Mouse (Mus musculus) hindbrain, embryonic 12.5 days (tissue): Measurements from ENCODE around the gene Col2a1. TPM values are rescaled to one million over a fixed set of nuclear protein-coding genes. Genes with fewer than 3 reads are reported as not detected.

Source experiments
- ATAC-seq: fragments of 200-750 bp; cut with Nextera tagmentation; 2 replicates; pipeline ENCODE4 v1.8.0; 2017; ENCODE audit warnings: moderate TSS enrichment; ENCODE audit not compliant: low FRiP score
- H3K27ac ChIP-seq: fragments of 300-500 bp; sonication (generic); 2 replicates; pipeline ENCODE4 v1.5.1; 2016; ENCODE audit warnings: mild to moderate bottlenecking
- H3K27me3 ChIP-seq: fragments of 300-500 bp; sonication (generic); 2 replicates; pipeline ENCODE4 v1.6.1; 2016; ENCODE audit warnings: mild to moderate bottlenecking
- H3K36me3 ChIP-seq: fragments of 300-500 bp; sonication (generic); 2 replicates; pipeline ENCODE4 v1.6.1; 2016; ENCODE audit warnings: mild to moderate bottlenecking
- H3K4me1 ChIP-seq: fragments of 300-500 bp; sonication (generic); 2 replicates; pipeline ENCODE4 v1.6.1; 2016
- H3K4me2 ChIP-seq: fragments of 300-500 bp; sonication (generic); replicated peaks from 2 replicates; pipeline ENCODE4 v1.6.1; 2016; ENCODE audit warnings: mild to moderate bottlenecking
- H3K4me3 ChIP-seq: fragments of 300-500 bp; sonication (generic); 2 replicates; pipeline ENCODE4 v1.5.1; 2016; ENCODE audit warnings: mild to moderate bottlenecking
- H3K9ac ChIP-seq: fragments of 300-500 bp; sonication (generic); 2 replicates; pipeline ENCODE4 v1.6.1; 2016; ENCODE audit warnings: mild to moderate bottlenecking, moderate library complexity
- H3K9me3 ChIP-seq: fragments of 300-500 bp; sonication (generic); replicated peaks from 2 replicates; pipeline ENCODE4 v1.6.1; 2016; ENCODE audit warnings: mild to moderate bottlenecking
- WGBS: fragments of 180-500 bp; shearing (Covaris S2); methylation state at CpG from one replicate; pipeline ENCODE4 v1.1.7; 2016; 5-methylcytosine and 5-hydroxymethylcytosine counted together
- polyA plus RNA-seq: library from polyadenylated mRNA; unstranded; fragments of >200 nt; fragmentation: Nextera tagmentation; extraction: Ambion mirVana; gene quantifications from 2 replicates; pipeline ENCODE4 v1.2.1, GENCODE M21; 2016

The Col2a1 gene
- polyA plus RNA-seq, 1 experiment from 2014 or later = 459 TPM

DNA sequence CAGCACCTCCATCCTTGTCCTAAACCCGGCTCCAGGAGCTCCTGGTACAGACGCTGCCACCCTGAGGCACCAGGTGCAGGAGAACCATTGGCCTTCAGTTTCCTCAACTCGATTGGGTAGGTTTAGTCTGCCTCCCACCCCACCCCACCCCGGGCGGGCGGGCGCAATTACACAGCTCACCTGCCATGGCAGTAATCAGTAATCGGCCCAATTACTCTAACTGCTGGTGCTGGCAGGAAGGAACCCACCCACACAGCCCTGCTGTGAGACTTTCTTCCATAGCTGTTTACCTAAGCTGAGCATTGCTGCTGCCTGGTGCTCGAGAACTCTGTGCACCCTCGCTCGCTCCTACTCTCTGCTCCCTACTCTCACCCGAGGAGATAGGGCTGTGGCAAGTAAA, 72.1 kb downstream of the Col2a1 start:
- Histone ChIP-seq H3K9me3 (no peaks in the 10 kb centered on the region), H3K36me3 (no peaks in the 10 kb centered on the region)
- WGBS = 89% methylated on average over 12 of the region's 12 CpGs

DNA sequence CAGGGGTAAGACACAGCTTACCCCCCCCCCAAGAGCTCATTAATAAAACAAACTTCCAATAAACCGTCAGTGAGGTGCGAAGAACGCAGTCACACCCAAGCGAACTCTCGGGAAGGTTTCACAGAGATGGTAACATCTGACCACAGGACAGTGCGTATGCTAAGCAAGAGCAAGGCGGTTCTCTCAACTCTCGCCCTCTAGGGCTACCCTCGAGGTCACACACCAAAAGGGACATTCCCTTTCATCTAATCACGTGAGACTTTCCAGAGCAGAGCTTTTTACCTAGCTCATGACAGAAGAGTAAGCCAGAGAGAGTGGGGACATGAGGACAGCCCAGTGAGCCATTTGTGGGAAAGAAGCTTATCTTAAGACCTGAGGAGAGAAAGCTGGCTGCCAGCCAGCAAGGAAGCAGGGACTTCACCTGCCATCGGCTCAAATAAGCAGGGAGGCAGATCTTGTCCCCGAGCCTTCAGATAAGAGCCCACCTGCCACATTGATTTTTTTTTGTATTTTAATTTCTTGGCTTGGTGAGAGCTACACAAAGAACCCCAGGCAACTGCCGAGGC, 75.2 kb downstream of the Col2a1 start:
- H3K27me3 ChIP-seq = no peaks in the 10 kb centered on the region
- no peak overlapping the region for H3K27ac ChIP-seq
- ATAC-seq = no peak
- H3K36me3 ChIP-seq = no peaks in the 10 kb centered on the region
- H3K4me1 ChIP-seq = no peaks in the 10 kb centered on the region
- no peak overlapping the region for H3K4me2 ChIP-seq
- H3K9ac ChIP-seq = no peak overlapping the region
- H3K9me3 ChIP-seq = no peaks in the 10 kb centered on the region
- WGBS = 64% methylated on average over 13 of the region's 13 CpGs
- no peak overlapping the region for H3K4me3 ChIP-seq

More for the DNA sequence above, 72.1 kb downstream of the Col2a1 start:
- Histone ChIP-seq H3K27me3 (no peaks in the 10 kb centered on the region), H3K4me2 (no peak overlapping the region), H3K4me1 (no peaks in the 10 kb centered on the region), H3K9ac (no peak overlapping the region), H3K27ac (no peak overlapping the region), H3K4me3 (no peak overlapping the region)
- no peak for ATAC-seq

GRCm38 (mm10) chr15:97927821-97928220, 76.7 kb downstream of the Col2a1 start:
- no peak overlapping the region for H3K27ac ChIP-seq
- no peak overlapping the region for H3K4me3 ChIP-seq
- H3K4me2 ChIP-seq = no peak overlapping the region
- H3K9ac ChIP-seq = no peak overlapping the region
- no peaks in the 10 kb centered on the region for H3K4me1 ChIP-seq
- H3K27me3 ChIP-seq = no peaks in the 10 kb centered on the region
- no peak for ATAC-seq
- no peaks in the 10 kb centered on the region for H3K36me3 ChIP-seq
- WGBS = 82% methylated on average over 6 of the region's 6 CpGs
- no peaks in the 10 kb centered on the region for H3K9me3 ChIP-seq

DNA sequence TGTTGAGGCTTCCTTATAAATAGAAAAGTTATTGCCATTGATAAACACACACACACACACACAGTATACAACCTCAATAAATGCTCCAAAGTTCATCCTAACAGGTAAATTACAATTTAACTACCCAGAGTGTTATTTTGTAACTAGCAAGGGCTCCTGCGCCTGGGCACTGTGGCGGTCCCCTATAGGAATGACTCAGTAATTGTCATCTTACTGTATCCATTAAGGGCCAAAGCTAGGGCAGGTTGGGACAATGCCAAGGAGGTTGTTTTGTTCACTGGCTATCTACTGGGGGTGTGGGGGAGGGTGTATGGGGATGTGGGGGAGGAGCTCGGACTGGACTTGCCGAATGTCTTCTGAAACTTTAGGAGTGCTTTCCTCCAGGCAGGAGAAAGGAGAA, 77.5 kb downstream of the Col2a1 start:
- H3K27ac ChIP-seq = no peak overlapping the region
- no peak overlapping the region for H3K9ac ChIP-seq
- H3K4me1 ChIP-seq = no peaks in the 10 kb centered on the region
- H3K4me2 ChIP-seq = no peak overlapping the region
- H3K36me3 ChIP-seq = no peaks in the 10 kb centered on the region
- 71% methylated on average over 4 of the region's 4 CpGs for WGBS
- no peak overlapping the region for H3K4me3 ChIP-seq
- H3K27me3 ChIP-seq = no peaks in the 10 kb centered on the region
- no peaks in the 10 kb centered on the region for H3K9me3 ChIP-seq
- no peak for ATAC-seq

Other genes with a start within 250 kb of the Col2a1 start
- 9.1 and 10.7 TPM in 2 replicates for gene Rapgef3, start 236.7 kb downstream of the Col2a1 start, polyA plus RNA-seq
- gene Slc48a1, start 226.2 kb downstream of the Col2a1 start, polyA plus RNA-seq = 41.6 and 43.3 TPM in 2 replicates
- gene Hdac7, start 160.2 kb downstream of the Col2a1 start, polyA plus RNA-seq = 26.7 and 29.1 TPM in 2 replicates
- gene Vdr, start 94.1 kb downstream of the Col2a1 start, polyA plus RNA-seq = 0.43 and 0.70 TPM in 2 replicates
- gene Tmem106c, start 40.5 kb downstream of the Col2a1 start, polyA plus RNA-seq = 44.0 and 49.5 TPM in 2 replicates
- gene Pfkm, start 87.9 kb upstream of the Col2a1 start, polyA plus RNA-seq = 53.4 TPM in 2 replicates
- 38.7 and 39.1 TPM in 2 replicates for gene Senp1, start 89.0 kb upstream of the Col2a1 start, polyA plus RNA-seq
- gene Asb8, start 160.9 kb upstream of the Col2a1 start, polyA plus RNA-seq = 45.1 and 49.3 TPM in 2 replicates
- 24.7 and 26.7 TPM in 2 replicates for gene Ccdc184, start 162.5 kb upstream of the Col2a1 start, polyA plus RNA-seq
- not detected in 2 replicates for gene Olfr288, start 190.8 kb upstream of the Col2a1 start, polyA plus RNA-seq
- not detected in 2 replicates for gene Gm44579, start 216.3 kb upstream of the Col2a1 start, polyA plus RNA-seq
- gene Olfr287, start 216.4 kb upstream of the Col2a1 start, polyA plus RNA-seq = not detected in 2 replicates
- not detected in 2 replicates for gene Olfr286, start 229.8 kb upstream of the Col2a1 start, polyA plus RNA-seq